Mouse (Mus musculus): ENCODE results near the gene Olfr1505.

Olfr1505 gene

DNA sequence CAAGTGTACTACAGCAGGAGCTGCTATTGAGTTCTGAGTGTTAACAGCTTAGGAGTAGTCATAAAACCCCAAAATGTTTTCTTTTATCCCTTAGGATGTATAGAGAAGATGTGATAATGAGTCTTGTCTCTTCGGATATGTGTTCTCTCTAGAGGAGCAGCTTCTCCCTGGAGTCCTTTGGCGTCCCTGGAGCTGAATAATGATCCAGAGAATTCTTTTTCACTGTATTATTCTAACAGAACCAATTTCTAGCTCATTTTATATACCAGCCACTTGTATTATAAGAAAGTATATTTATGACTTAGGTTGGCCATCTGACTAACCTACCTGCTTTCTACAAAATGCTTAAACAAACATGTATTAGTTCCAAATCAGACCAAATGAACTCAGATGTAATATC lies at the start of gene Olfr1505:
Gene Olfr1505, plus strand, starts transcription at position 301 of the 400 bp plus-strand sequence.
- no peak for DNase-seq (ENCODE audit: low read depth, low spot score)

DNA sequence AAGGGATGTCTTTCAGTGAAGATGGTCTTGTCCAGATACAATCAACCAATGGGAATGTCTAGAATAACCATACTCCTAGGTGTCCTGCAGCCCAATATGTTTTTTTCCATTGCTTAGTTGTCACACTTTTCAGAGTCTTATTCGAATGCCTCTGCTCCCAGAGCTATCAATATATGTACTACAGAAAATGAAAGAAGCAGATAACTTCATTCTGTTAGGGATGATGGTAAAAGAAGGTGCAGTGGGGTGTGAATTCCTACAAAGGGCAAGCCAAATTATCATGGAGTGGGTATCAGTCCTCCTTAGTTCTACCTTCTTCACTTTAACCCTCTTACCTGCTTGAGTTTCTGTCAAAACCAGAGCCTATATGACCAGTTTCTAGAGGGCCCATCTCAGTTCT lies 15.5 kb upstream of the Olfr1505 start, which contains the start of gene Olfr1504:
Gene Olfr1504, minus strand, starts transcription at position 101 of the 400 bp plus-strand sequence.
- no peak for DNase-seq (ENCODE audit: low read depth, low spot score)

All from mesoderm, embryonic 11.5 days (tissue).